Mouse (Mus musculus): Measurements from ENCODE around the gene Gda.

The Gda gene

GRCm38 (mm10) chr19:21373073-21373755 is 100.0 kb downstream of the Gda start:
- DNase-seq (ENCODE audit: low spot score), result no peak

- no peak for DNase-seq (ENCODE audit: low spot score)
Measured at GRCm38 (mm10) chr19:21372395-21373072, 100.7 kb downstream of the Gda start.

GRCm38 (mm10) chr19:21371337-21371736 is 101.9 kb downstream of the Gda start:
- no peak for DNase-seq (ENCODE audit: low spot score)

GRCm38 (mm10) chr19:21370782-21371181 is 102.5 kb downstream of the Gda start:
- DNase-seq (ENCODE audit: low spot score), result no peak

- DNase-seq (ENCODE audit: low spot score), result no peak
Measured at GRCm38 (mm10) chr19:21369175-21369574, 104.1 kb downstream of the Gda start.

- DNase-seq (ENCODE audit: low spot score), result no peak
Measured at GRCm38 (mm10) chr19:21368595-21368994, 104.7 kb downstream of the Gda start.

GRCm38 (mm10) chr19:21357792-21358191 is 115.5 kb downstream of the Gda start:
- no peak for DNase-seq (ENCODE audit: low spot score)

GRCm38 (mm10) chr19:21349634-21350033 is 123.6 kb downstream of the Gda start:
- no peak for DNase-seq (ENCODE audit: low spot score)

GRCm38 (mm10) chr19:21346646-21347045 is 126.6 kb downstream of the Gda start:
- DNase-seq (ENCODE audit: low spot score), result no peak
